Mouse (Mus musculus): Measurements from ENCODE around the gene Igdcc4. TPM values are rescaled to one million over a fixed set of nuclear protein-coding genes. Genes with fewer than 3 reads are reported as not detected.

Gene Igdcc4
- polyA plus RNA-seq, 1 experiment from 2014 or later: 27.3 TPM

DNA sequence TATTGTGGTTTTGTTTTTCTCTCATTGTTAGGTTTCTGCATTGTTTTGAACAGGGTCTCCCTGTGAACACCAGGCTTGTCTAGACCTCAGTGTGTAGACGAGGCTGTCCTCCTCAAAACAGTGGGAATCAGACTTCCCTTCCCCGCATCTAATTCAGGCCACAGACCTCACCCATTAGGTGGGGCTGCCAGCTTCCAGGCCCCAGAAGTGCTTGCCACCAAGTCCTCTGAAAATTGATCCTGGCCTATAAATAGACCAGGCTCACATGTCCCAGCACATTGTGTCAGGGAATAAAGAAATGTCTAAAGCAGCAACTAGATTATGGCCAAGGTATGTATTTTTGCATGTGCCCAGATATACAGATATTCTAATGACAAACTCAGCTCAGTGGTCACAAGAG, 14.6 kb downstream of the Igdcc4 start:
- Histone ChIP-seq H3K9ac (no peak overlapping the region), H3K4me1 (peaks cover 8% of the 10 kb centered on the region; the same call in 1 of the 2 replicates), H3K27me3 (replicated peaks) (no peaks in the 10 kb centered on the region), H3K27ac (no peak overlapping the region), H3K36me3 (peaks cover 23% of the 10 kb centered on the region), H3K4me2 (no peak overlapping the region), H3K4me3 (replicated peaks) (no peak overlapping the region), H3K9me3 (no peaks in the 10 kb centered on the region)
- no peak for ATAC-seq (ENCODE audit: insufficient read depth, low FRiP score, low read depth)
- 67% methylated on average over 2 of the region's 2 CpGs for WGBS

DNA sequence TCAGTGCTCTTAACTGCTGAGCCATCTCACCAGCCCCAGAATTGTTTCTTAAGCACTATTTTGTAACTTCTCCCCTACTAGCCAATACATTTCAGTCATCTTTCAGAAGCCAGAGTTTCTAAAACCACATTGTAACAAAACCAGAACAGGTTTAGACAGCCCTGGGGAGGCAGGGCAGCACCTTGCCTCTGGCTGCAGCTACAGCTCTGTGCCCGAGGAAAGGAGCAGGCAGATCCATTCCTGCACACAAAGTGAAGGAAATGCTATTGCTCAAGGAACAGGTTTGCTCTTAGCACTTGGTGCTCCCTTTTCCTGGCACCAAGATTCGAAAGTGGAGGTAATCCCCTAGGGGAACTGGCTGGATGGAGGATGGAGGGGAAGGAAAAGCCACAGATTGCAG, 16.2 kb downstream of the Igdcc4 start:
- ATAC-seq (ENCODE audit: insufficient read depth, low FRiP score, low read depth): no peak
- Histone ChIP-seq H3K4me2 (no peak overlapping the region), H3K9me3 (no peaks in the 10 kb centered on the region), H3K4me3 (replicated peaks) (no peak overlapping the region), H3K27ac (no peak overlapping the region), H3K36me3 (peaks cover 23% of the 10 kb centered on the region), H3K27me3 (replicated peaks) (no peaks in the 10 kb centered on the region; the same call in 1 of the 2 replicates), H3K9ac (no peak overlapping the region), H3K4me1 (peaks cover 8% of the 10 kb centered on the region; the same call in 1 of the 2 replicates)
- 69% methylated on average over 2 of the region's 2 CpGs for WGBS

DNA sequence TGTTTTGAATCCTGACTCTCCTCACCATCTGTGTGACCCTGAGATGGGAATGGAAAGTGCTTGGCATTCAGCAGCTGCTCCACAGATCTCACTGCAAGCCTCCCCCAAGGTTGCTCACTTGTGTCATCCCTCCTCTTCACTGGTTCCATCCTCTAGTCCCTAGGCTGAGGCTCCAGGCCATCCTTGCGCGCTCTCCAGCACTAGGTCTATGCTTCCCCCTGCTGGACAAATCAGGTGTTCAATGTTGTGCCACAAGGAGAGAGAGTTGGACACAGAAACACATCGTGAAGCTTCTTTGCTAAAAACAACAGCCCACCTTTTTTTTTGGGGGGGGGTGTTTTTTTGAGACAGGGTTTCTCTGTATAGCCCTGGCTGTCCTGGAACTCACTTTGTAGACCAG, 19.6 kb downstream of the Igdcc4 start:
- H3K27me3 ChIP-seq (replicated peaks): no peaks in the 10 kb centered on the region; the same call in 1 of the 2 replicates
- H3K4me3 ChIP-seq (replicated peaks): no peak overlapping the region
- WGBS: 13% methylated on average over 3 of the region's 3 CpGs
- H3K36me3 ChIP-seq: peaks cover 10% of the 10 kb centered on the region; the same call in 1 of the 2 replicates
- no peak for ATAC-seq (ENCODE audit: insufficient read depth, low FRiP score, low read depth)
- H3K9me3 ChIP-seq: no peaks in the 10 kb centered on the region
- H3K9ac ChIP-seq: no peak overlapping the region
- peaks cover 10% of the 10 kb centered on the region; the same call in 1 of the 2 replicates for H3K4me1 ChIP-seq
- no peak overlapping the region for H3K4me2 ChIP-seq
- no peak overlapping the region for H3K27ac ChIP-seq

DNA sequence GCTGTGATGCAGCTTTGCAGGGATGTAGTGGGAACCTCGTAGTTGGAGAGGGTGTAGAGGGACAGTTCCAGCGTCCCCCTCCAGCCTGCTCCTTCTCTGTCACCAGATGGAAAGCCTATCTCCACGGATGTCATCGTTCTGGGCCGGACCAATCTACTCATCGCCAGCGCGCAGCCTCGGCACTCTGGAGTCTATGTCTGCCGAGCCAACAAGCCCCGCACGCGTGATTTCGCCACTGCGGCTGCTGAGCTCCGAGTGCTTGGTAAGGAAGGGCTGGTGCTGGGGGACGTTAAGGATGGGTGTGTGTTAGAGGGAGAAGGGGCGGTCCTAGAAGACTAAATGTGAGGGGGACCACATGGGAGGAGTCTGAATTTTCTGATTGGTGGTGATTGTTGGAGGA, 21.3 kb downstream of the Igdcc4 start:
- Histone ChIP-seq H3K9ac (no peak overlapping the region), H3K4me3 (replicated peaks) (no peak overlapping the region), H3K27me3 (replicated peaks) (no peaks in the 10 kb centered on the region; the same call in 1 of the 2 replicates), H3K4me1 (peaks cover 10% of the 10 kb centered on the region; the same call in 1 of the 2 replicates), H3K9me3 (no peaks in the 10 kb centered on the region), H3K27ac (no peak overlapping the region), H3K4me2 (no peak overlapping the region), H3K36me3 (peaks cover 18% of the 10 kb centered on the region; the same call in 1 of the 2 replicates)
- WGBS: 26% methylated on average over 18 of the region's 18 CpGs
- ATAC-seq (ENCODE audit: insufficient read depth, low FRiP score, low read depth): no peak

DNA sequence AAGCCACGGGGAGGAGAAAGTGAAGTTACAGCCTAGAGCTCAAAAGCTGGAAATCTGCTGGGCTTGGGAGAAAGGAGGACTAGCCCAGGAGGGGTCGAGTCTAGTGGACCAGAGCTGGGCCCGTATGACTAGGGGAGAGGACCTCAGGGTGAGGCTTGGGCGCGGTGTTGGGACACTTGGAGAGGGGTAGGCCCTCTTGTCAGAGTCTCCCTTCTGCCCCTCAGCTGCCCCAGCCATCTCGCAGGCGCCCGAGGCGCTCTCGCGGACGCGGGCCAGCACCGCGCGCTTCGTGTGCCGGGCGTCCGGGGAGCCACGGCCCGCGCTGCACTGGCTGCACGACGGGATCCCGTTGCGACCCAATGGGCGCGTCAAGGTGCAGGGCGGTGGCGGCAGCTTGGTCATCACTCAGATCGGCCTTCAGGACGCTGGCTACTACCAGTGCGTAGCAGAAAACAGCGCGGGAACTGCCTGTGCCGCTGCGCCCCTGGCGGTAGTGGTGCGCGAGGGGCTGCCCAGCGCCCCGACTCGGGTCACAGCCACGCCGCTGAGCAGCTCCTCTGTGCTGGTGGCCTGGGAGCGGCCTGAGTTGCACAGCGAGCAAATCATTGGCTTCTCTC, 22.4 kb downstream of the Igdcc4 start:
- Histone ChIP-seq H3K4me2 (peak overlapping the region; percentile 70), H3K36me3 (peaks cover 12% of the 10 kb centered on the region; the same call in 1 of the 2 replicates), H3K9ac (no peak overlapping the region), H3K27me3 (replicated peaks) (no peaks in the 10 kb centered on the region; the same call in 1 of the 2 replicates), H3K4me1 (peaks cover 10% of the 10 kb centered on the region; the same call in 1 of the 2 replicates), H3K9me3 (no peaks in the 10 kb centered on the region), H3K4me3 (replicated peaks) (peak overlapping the region; percentile 34), H3K27ac (no peak overlapping the region)
- peak; percentile 42; the same call in 1 of the 2 replicates for ATAC-seq (ENCODE audit: insufficient read depth, low FRiP score, low read depth)
- 11% methylated on average over 48 of the region's 48 CpGs for WGBS

DNA sequence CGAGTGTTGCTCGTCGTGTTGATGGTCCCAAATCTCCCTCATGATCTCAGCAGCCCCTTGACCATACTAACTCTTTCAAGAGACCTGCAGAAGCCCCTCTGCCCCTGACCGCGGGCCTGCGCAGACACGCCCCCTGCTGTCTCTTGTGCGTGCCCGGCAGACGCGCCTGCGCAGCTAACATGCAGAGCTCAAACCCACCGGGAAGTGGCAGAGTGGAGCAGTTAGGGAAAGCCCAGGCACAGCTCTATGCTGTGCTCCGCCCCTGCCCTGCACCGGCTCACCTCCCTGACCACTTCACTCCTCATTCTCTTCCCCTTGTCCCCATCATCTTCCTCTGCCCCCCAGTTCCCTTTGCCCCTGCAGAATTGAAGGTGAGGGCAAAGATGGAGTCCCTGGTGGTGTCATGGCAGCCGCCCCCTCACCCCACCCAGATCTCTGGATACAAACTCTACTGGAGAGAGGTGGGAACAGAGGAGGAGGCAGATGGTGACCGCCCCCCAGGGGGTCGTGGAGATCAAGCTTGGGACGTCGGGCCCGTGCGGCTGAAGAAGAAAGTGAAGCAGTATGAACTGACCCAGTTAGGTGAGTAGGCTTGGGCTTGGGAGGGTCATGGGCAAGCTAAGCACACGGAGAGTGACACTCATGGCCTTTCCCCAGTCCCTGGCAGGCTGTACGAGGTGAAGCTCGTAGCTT, 27.0 kb downstream of the Igdcc4 start:
- no peaks in the 10 kb centered on the region for H3K27me3 ChIP-seq (replicated peaks)
- peaks cover 8% of the 10 kb centered on the region; the same call in 1 of the 2 replicates for H3K4me1 ChIP-seq
- no peak for ATAC-seq (ENCODE audit: insufficient read depth, low FRiP score, low read depth)
- H3K9me3 ChIP-seq: no peaks in the 10 kb centered on the region
- 0 out of 2 replicates have a peak, but pooled peaks cover 8% of the 10 kb centered on the region for H3K36me3 ChIP-seq
- 22% methylated on average over 25 of the region's 25 CpGs for WGBS
- peak overlapping the region; percentile 19 for H3K4me2 ChIP-seq
- H3K9ac ChIP-seq: no peak overlapping the region
- no peak overlapping the region for H3K4me3 ChIP-seq (replicated peaks)
- H3K27ac ChIP-seq: no peak overlapping the region

DNA sequence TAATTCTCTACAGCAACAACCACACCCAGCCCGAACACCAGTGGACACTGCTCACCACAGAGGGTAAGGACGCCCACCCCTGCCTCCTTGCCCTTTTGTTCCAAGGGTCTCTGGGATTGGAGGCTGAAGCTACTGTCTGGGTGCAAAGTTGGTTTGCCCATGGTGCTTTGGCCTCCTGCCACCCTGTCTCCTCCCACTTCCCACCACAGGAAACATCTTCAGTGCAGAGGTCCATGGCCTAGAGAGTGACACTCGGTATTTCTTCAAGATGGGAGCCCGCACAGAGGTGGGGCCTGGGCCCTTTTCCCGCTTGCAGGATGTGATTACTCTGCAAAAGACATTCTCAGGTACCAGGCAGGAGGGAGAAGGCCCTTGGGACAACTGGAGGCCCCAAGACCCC, 30.4 kb downstream of the Igdcc4 start:
- Histone ChIP-seq H3K4me1 (no peaks in the 10 kb centered on the region), H3K27ac (no peak overlapping the region), H3K4me2 (no peak overlapping the region), H3K4me3 (replicated peaks) (no peak overlapping the region), H3K9ac (no peak overlapping the region), H3K9me3 (no peaks in the 10 kb centered on the region), H3K36me3 (0 out of 2 replicates have a peak, but pooled peaks cover under 1% of the 10 kb centered on the region), H3K27me3 (replicated peaks) (no peaks in the 10 kb centered on the region)
- WGBS: 79% methylated on average over 5 of the region's 5 CpGs
- ATAC-seq (ENCODE audit: insufficient read depth, low FRiP score, low read depth): no peak

DNA sequence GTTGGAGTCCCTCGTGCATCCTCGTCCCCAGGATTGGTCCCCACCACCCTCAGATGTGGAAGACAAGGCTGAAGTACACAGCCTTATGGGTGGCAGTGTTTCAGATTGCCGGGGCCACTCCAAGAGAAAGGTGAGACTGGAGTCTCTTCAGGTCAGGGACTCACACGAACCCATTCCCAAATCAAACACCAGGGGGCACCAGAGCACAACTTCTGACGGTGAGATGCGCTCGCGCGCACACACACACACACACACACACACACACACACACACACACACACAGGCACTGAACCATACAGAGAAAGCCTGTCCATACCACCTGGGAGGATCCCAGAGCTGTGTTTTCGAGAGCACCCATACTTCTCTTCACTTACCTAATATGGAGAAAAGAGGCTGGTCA, 32.5 kb downstream of the Igdcc4 start:
- no peaks in the 10 kb centered on the region for H3K4me1 ChIP-seq
- H3K36me3 ChIP-seq: no peaks in the 10 kb centered on the region
- H3K27ac ChIP-seq: no peak overlapping the region
- no peaks in the 10 kb centered on the region for H3K9me3 ChIP-seq
- H3K4me2 ChIP-seq: no peak overlapping the region
- H3K4me3 ChIP-seq (replicated peaks): no peak overlapping the region
- 7% methylated on average over 10 of the region's 10 CpGs for WGBS
- no peak for ATAC-seq (ENCODE audit: insufficient read depth, low FRiP score, low read depth)
- no peak overlapping the region for H3K9ac ChIP-seq
- H3K27me3 ChIP-seq (replicated peaks): no peaks in the 10 kb centered on the region

DNA sequence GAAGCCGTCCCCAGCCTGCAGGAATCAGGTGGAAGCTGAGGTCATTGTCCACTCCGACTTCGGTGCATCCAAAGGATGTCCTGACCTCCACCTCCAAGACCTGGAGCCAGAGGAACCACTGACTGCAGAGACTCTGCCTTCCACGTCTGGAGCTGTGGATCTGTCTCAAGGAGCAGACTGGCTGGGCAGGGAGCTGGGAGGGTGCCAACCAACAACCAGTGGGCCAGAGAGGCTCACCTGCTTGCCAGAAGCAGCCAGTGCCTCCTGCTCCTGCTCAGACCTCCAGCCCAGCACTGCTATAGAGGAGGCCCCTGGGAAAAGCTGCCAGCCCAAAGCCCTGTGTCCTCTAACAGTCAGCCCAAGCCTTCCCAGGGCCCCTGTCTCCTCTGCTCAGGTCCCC, 33.8 kb downstream of the Igdcc4 start:
- no peak overlapping the region for H3K4me3 ChIP-seq (replicated peaks)
- no peak overlapping the region for H3K4me2 ChIP-seq
- no peaks in the 10 kb centered on the region for H3K9me3 ChIP-seq
- no peak overlapping the region for H3K9ac ChIP-seq
- no peak overlapping the region for H3K27ac ChIP-seq
- ATAC-seq (ENCODE audit: insufficient read depth, low FRiP score, low read depth): no peak
- WGBS: 84% methylated on average over 4 of the region's 4 CpGs
- H3K27me3 ChIP-seq (replicated peaks): 0 out of 2 replicates have a peak, but pooled peaks cover 3% of the 10 kb centered on the region
- no peaks in the 10 kb centered on the region for H3K36me3 ChIP-seq
- H3K4me1 ChIP-seq: 0 out of 2 replicates have a peak, but pooled peaks cover under 1% of the 10 kb centered on the region

DNA sequence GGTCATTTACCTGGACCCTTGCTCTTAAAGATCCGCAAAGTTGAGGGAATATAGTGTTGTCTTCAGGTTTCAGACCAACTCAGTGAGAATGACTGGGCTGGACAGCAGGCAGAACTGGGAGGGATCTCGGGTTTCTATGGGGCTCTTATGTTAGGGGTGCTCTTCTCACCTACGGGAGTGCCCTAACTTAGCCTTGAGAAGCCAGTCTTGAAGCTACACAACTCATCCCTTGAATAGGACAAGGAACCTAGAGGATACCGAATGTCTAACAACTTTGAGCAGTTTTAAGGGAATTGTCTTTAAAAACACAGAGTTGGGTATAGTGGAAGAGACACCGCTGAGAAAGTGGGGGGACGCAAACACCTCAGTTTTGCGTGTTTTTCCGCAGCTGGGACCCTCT, 39.2 kb downstream of the Igdcc4 start:
- 3% methylated on average over 8 of the region's 8 CpGs for WGBS
- no peak for ATAC-seq (ENCODE audit: insufficient read depth, low FRiP score, low read depth)
- Histone ChIP-seq H3K27me3 (replicated peaks) (0 out of 2 replicates have a peak, but pooled peaks cover 9% of the 10 kb centered on the region), H3K27ac (no peak overlapping the region), H3K9ac (peak overlapping the region; percentile 33; the same call in 1 of the 2 replicates), H3K4me3 (replicated peaks) (peak overlapping the region; percentile 69), H3K4me2 (peak overlapping the region; percentile 93), H3K9me3 (no peaks in the 10 kb centered on the region), H3K4me1 (peaks cover 15% of the 10 kb centered on the region), H3K36me3 (no peaks in the 10 kb centered on the region)

DNA sequence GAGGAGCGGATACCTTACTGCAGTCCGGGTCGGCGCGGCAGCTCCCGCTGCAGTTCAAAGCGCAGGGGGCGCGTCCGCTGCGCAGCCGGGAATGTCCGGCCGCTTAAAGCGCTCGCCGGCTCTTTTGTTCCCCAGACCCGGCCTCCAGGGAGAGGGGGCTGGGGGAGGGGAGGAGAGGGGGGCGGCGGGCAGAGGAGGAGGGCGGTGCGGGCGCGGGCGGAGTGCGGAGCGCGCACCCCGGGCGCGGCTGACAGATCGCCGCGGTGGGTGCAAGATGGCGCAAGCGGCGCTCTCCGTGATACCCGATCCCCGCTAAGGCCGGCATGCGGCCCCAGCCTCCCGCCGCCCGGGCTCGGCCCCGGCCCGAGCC, 39.6 kb downstream of the Igdcc4 start, which contains the start of gene Igdcc3:
Gene Igdcc3 (plus strand): TSS at position 254 of the 370 bp plus-strand sequence.
- Histone ChIP-seq H3K27ac (peak within 1 kb of the TSS; percentile 75), H3K4me2 (peak within 1 kb of the TSS; percentile 93), H3K4me3 (replicated peaks) (peak within 1 kb of the TSS; percentile 69), H3K9ac (peak within 1 kb of the TSS; percentile 33; the same call in 1 of the 2 replicates), H3K9me3 (no peaks in the 10 kb centered on the region), H3K27me3 (replicated peaks) (0 out of 2 replicates have a peak, but pooled peaks cover 9% of the 10 kb centered on the region), H3K36me3 (no peaks in the 10 kb centered on the region), H3K4me1 (peaks cover 15% of the 10 kb centered on the region)
- WGBS: 0% methylated on average over 30 of the region's 48 CpGs
- ATAC-seq (ENCODE audit: insufficient read depth, low FRiP score, low read depth): peak; percentile 56
